Mouse (Mus musculus) A20 (cell line): ENCODE data around the gene Dgkd.

Experiments used
- DNase-seq: peaks from one replicate; pipeline ENCODE4 v3.0.0-alpha.2; 2011; ENCODE audit warnings: low read depth, low spot score

The Dgkd gene

DNA sequence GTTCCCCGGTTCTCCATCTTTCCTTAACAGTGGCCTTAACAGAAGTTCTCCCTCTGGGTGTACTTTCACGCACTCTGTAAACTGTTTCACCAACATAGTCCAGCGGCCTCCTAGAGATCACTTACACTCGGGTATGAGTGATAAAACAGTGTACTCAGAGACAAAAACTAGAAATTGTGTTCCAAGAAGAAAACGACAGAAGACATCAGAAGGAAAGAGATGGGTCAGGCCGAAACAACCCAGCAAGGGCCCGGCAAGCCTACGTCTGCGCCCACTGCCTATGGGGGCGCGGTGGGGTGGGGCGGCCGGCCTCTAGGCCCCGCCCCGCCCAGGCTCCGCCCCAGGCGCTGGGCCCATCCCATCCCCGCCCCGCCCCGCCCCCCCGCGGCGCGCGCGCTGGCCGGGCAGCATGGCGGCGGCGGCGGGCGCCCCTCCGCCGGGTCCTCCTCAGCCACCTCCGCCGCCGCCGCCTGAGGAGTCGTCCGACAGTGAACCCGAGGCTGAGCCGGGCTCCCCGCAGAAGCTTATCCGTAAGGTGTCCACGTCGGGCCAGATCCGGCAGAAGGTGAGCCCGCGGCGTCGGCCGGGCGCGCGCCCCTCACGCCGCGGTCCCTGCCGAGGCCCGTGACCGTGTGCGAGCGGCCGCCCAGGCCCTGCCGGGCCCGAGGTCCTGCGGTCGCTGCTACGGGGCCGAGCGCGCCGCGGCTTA lies at the start of gene Dgkd:
Gene Dgkd, plus strand, starts transcription at position 396 of the 709 bp plus-strand sequence.
- peak; percentile 86 for DNase-seq

DNA sequence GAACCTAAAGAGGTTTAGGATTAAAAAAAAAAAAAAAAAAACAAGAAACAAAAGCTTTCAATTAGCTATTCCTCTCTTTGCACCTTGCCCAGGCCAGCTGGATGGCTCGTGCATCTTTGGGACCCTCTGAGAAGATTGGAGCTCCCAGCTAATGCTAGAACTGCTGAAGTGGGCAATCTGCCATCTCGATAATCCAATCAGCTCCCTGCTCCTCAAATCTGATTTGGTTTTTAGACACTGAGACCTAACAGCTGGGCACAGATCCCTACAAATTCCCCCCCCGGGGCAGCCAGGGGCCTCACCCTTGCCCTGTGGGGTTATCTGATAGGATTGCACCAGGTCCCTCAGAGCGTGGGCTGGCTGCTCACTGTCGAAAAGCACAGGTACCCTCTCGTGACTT lies 49.5 kb upstream of the Dgkd start, which contains the start of gene Sag:
Gene Sag, plus strand, starts transcription at position 105 of the 400 bp plus-strand sequence.
- DNase-seq, result no peak

DNA sequence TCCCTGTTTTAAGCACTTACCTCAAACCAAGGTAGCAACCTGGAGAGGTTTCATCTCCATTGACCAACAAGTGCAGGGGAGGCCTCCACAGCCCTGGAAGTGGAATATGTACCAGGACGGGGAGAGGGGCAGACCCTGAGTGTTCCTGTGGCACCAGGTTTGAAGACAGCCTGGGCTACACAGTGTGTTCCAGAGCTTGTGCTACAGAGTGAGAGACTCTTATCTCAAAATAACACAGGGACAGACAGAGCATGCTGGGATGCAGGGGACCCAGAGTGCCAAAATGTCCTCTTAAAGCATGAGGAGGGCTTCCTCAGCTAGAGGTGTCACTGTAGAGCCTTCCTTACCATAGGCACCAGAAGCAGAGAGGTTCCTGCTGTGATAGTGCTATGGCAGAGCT lies 45.3 kb upstream of the Dgkd start:
- no peak for DNase-seq

DNA sequence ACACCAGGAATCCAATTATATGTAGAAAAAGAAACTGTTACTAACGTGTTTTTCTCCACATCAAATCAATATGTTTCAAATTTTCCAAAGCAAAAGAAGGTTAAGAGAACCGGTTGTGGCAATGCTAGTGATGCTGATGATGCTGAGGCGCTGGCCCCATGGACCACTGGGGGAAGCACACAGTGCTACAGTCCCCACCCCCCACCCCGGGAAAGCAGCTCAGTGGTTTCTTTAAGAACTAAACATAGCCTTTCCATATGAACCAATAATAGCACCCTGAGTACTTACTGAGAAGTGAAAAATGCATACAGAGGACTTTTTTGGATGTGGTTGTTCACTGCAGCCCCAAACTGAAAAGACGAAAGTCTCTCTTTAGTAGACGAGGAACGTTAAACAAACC lies 41.7 kb upstream of the Dgkd start:
- DNase-seq, result no peak

DNA sequence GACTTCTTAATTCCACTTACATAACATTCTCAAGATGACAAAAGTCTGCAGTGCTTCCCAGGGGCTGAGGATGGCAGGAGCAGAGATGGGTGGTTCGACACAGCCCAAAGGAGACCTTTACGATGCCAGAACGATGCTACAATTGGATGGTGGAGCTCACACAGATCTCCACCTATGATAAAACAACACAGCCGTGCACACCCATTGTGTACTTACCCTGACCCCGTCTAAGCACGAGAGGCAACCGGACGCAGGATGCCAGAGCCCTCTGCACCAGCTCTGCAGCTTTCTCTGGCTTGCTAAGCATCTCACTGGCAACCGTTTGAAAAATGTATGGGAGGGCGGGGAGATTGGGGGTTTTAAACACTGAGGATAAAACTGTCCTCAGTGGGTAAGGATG lies 41.0 kb upstream of the Dgkd start:
- no peak for DNase-seq

DNA sequence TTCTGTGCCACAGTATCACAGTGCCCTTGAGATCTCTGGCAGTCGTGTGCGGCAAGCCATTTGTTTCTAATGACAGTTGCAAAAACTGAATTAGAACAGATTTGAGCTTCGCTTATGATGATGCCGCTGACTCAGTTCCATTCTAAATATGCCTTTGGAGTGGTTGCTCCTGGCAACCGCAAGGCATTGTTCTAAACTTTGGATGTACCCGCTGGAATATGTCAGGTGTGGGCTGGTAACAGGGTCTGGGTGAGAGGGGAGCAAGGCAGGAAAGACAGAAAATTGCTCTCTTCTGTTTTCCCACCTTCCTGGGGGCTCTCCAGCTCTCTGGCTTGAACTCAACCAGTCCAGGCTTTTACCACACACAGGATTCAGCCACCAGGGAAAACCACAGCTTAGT lies 39.9 kb upstream of the Dgkd start:
- DNase-seq, result no peak

DNA sequence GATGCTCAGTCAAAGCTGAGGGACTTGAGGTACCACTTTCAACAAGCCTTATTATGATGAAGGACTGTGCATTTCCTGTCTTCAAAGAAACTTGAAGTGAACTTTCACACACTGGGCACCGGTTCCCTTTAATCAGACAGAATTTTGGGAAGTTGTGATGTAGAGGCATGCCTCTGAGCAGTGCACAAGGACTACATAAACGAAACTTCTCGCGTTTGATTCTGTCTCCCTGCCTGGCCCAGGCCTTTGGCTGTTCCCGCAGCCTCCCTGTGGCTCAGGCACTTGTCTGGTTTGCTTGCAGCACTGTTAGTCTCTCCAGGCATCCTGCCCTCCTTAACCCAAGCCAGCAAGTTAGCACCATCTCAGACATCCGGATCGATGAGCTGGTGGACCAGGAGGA lies 39.4 kb upstream of the Dgkd start:
- DNase-seq, result no peak

DNA sequence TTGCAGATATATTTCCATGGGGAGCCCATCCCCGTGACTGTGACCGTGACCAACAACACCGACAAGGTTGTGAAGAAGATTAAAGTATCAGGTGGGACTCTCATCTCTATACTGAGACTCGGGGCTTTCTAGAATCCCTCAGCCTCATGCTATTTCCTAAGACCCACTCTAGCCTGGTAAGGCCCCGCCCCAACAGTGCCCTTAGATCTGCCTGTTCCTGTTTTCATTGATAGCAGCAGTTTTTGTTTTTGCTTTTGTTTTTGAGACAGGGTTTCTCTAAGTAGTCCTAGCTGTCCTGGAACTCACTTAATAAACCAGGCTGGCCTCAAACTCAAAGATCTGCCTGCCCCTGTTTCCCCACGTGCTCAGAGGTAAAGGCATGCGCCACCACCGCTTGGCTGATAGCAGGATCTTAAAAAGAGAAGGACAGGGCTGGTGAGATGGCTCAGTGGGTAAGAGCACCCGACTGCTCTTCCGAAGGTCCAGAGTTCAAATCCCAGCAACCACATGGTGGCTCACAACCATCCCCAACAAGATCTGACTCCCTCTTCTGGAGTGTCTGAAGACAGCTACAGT lies 28.6 kb upstream of the Dgkd start:
- DNase-seq, result peak; percentile 22

DNA sequence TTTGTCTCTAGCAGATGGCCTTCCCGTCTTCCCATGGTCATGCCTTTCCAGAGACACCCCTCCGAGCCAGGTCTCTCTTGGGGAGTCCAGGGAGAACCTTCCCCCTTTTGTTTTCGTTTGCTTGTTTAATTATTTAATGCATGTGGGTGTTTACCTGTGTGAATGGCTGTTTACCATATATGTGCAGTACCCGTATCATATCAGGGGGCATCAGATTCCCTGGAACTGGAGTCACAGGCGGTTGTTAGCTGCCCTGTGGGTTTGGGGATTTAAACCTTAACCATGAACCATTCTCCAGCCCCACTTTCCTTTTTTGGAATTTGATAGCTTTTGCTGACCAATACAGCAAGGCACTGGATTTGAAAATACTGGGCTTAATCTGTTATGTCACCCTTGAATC lies 27.8 kb upstream of the Dgkd start:
- DNase-seq, result no peak

DNA sequence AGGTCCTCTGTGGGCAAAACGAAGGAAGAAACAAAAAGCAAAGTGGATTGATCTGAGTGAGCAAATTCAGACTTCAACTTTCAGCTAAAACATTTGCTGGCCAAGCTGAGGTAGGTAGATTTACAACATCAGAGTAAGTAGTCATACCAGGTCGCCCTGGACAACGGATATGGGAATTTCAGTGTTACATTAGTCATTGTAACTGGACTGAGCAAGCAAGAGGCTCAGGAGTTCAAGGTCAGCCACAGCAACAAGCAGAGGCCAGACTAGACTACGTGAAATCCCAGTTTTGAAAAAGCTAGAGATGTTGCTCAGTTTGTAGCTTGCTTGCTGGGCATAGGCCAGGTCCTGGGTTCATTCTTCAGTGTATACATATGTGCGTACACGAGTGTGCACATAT lies 27.1 kb upstream of the Dgkd start:
- DNase-seq, result no peak

DNA sequence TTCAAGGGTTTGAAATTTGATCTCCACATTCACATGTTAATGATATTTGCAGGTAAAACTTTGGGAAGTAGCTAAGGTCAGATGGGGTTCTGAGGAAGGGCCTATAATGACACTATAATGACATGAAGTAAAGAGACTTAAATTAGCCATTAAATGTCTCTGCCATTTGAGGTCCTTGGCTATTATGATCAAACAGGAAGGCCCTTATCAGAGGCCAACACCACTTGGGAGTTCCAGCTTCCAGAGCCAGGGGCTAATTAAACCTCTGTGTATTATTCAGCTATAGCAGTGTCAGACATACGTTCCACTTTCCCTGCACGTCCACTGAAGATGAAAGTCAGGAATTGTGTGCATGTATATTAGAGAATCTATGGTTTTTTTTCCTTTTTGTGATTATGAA lies 26.6 kb upstream of the Dgkd start:
- DNase-seq, result no peak

DNA sequence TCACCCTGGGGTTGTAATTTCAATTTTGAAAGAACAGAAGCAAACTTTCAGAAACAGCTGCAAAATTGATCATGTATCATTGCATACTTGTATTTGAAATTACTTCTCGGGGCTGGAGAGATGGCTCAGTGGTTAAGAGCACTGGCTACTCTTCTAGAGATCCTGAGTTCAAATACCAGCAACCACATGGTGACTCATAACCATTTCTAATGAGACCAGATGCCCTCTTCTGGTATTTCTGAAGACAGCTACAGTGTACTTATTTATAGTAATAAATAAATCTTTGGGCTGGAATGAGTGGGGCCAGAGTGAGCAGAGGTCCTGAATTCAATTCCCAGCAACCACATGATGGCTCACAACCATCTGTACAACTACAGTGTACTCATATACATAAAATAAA lies 25.6 kb upstream of the Dgkd start:
- DNase-seq, result peak; percentile 52

DNA sequence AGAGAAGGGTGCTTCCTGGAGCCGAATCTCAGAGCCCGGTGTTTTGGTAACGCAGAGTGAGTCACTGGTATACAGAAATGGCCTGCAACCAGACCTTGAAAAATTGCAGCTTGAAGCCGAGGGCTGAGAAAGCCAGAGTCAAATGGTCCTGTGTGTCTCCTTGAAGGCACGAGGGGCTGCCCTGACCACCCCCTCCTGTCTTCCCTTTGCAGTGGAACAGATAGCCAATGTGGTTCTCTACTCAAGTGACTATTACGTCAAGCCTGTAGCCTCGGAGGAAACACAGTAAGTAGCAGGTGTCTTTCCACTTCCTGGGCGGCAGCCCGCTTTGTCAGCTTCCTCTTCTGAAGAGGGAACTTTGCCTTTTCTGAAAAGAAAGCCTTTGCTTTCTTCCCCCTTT lies 24.9 kb upstream of the Dgkd start:
- DNase-seq, result peak; percentile 89

DNA sequence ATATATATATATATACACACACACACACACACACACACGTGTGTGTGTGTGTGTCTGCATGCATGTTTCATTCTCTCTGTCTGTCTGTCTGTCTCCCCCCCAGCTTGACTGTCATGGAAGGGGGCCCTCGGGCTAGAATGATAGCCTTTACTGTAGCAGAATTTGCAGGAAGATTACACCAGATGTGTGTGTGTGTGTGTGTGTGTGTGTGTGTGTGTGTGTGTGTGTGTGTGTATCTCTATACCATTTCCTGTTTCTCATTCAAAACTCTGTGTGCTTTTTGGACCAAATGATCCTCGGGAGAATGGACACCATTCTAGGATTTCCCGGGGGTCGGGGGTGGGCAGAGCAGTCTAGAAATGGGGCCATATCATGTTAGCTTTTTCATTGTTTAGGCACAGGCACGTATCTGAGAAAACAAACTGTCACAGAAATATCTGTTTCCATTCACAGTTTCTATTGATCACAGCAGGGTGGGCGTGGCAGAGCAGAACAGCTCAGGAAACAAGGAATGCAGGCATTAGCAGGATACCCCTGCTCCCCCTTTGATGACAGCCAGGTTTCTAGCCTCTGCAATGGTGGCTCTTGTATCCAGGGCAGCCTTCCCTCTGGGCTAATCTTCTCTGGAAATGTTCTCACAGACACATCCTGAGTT lies 24.0 kb upstream of the Dgkd start:
- DNase-seq, result no peak

DNA sequence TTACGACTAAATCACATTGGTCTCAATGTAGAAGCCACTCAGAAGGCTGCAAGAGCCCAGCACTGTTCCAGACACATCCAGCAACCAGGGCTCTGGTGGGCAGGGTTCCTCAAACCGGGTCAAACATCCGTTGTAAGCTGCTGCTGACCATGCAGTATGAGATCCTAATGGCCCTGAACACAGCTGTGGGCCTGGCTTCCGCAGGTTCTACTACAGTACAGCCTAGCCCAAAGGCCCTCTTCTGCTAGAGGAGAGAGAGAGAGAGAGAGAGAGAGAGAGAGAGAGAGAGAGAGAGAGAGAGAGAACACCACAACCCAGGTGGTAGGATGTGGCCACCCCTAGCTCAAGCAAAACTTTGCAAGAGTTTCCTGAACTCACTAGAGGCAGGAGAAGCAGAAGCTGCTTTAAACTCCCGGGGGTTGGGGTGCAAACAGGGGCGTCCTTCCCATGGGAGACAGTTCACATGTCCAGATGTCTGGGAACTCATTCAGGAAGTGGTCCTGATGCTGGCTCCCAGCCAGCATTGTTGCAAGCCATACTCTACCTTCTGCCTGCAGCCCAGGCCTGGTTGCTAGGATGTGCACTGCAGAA lies 23.4 kb upstream of the Dgkd start:
- peak; percentile 49 for DNase-seq

DNA sequence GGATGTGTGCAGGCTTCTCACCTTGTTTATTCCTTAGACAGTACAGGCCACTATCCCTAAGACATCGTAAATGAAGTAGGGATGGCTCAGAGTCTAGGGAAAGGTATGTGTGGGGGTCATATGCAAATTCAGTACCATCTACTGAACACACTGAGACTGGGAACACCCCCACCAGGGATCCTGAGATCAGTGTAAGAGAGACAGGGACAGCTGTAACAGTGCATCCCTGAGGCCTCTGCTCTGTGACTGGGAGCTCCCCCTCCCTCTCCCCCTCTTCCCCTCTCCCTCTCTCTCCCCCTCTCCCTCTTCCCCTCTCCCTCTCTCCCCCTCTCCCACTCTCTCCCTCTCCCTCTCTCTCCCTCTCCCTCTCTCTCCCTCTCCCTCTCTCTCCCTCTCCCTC lies 16.6 kb upstream of the Dgkd start:
- no peak for DNase-seq

DNA sequence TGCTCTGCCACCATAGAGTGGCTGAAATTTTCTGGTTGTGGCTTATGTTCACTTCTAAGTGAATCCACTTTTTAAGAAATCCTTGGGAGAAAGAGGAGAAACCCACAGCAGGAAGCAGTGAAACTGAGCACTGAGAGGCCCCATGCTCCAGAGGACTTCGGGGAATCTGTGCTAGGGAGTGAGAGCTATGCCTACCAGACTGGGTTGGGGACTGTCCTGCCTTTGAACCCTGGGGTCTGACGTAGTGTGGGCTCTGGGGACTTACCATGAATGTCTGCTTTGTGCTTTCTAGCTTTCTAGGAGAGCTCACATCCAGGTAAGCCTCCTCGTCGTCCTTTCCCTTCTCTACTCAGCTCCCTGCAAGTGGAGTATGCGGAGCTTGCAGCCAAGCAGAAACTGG lies 16.1 kb upstream of the Dgkd start:
- no peak for DNase-seq

DNA sequence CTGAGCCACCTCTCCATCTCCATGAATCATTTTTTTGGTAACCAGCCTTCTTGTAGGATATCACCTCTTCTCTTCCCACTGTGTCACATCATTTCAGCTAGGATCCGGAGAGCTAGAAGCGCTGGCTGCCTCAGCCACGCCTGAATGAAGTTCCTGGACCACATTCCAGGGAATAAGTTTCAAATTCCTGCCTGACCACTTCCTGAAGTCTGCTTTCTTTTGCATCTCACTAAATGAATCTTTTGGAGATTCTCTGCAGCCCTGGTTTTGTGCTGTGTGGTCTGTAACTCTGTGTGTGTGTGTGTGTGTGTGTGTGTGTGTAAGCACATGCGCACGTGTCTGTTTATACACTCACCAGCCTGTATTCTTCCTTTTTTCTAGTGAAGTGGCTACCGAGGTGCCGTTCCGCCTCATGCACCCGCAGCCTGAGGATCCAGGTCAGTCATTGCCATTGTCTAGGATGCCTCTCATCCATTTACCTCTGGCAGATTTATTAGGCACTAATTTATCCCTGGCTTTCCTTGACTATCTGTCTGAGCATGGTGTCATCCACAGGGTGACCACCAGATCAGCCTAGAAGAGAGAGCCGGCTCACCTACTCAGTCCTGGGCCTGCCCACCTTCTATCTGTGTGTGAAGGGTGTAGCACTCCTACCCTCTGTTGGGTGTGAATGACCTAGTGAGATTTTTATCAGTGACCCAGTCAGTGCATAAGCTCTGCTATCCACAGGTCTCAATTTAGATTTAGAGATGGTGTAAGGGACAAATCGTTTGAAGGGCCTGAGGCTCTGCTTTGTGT lies 12.5 kb upstream of the Dgkd start:
- peak; percentile 34 for DNase-seq

DNA sequence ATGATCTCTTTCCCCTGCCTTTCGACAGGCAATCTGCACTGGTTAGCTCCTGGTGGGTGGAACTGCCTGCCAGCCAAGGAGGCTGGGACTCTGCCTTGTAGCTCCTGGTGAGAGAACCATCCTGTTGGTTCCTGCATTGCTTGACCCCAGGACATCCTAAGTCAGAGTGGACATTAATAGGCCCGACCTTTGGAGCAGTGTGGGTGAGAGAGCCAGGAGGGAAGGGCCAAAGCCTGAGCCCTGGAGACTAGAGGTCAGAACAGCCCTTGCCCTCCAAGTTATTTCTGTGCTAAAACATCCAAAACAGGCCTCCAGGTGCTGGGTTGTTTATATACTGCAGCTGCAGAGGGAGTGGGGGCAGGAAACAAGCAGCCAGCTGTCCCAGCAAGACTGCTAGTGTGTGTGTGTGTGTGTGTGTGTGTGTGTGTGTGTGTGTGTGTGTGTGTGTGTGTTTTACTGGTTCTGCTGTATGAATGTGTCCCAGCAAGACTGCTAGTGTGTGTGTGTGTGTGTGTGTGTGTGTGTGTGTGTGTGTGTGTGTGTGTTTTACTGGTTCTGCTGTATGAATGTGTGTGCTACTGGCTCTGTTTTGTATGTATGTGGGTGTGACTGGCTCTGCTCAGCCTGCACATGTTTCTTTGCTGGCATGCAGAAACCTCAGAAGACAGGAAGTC lies 6.1 kb upstream of the Dgkd start:
- DNase-seq, result peak; percentile 93

DNA sequence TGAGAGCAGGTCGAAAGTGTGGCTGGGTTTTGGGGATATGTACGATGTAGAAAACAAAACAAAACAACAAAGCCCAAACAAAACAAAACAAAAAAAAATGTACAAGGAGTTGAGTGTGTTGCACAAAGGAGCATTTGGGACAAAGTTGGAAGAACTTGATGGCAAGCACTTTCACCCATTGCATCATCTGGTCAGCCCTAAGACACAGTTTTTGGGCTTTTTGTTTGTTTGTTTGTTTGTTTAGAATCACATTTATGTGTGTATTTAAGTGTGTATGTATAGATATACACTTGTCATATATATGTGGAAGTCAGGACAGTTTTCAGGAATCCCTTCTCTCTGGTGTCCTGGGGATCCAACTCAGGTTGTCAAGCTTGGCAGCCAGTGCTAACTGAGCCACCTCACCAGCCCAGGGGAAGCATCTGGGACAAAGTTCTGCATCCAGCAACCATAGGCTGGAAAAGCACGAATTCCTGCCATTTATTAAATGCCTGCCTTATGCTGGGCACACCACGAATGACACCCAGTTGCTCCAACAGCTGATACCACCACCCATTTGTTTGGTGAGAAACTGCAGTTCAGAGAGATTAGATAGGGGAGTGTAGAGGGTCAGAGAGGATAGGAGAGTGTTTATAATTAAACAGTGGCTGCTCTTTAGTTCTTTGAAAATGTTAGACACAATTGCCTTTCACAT lies 5.5 kb upstream of the Dgkd start:
- DNase-seq, result peak; percentile 68
